Mouse (Mus musculus): ENCODE measurements around the gene Dlgap1. TPM values are rescaled to one million over a fixed set of nuclear protein-coding genes. Genes with fewer than 3 reads are reported as not detected.

The Dlgap1 gene
- polyA plus RNA-seq, 1 experiment from 2014 or later: 3.7 TPM

DNA sequence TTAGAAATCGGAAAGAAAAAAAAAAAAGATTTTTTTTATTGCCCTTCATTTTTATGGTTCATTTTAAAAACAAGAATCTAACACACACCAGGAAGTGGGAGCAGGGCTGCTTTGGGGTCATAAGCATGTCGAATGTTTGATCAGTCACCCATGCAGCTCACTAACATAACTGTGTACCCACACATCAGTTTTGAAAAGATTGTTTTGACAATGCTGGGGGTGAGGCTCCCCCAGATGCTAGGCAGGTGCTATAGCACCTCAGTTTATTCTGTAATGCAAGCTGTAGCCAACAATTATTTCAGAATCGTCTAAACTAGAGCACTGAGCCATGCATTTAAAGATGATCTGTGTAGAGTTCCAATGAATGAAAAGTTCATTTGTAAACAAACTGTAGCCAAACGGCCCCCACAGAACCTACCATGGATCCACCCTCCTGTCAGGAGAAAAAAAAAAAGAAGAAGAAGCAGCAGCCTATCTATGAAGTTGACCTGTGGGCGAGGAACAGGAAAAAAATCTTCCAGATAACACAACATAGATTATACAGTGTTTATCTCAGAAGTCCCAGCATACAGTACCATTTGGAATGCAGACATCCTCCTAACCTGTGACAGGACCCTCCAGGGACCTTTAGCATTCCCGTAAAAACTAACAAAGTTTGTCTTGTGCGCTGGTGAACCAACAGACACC, 780.2 kb downstream of the Dlgap1 start:
- Histone ChIP-seq H3K4me3 (ENCODE audit: low read depth, low read length) (no peak overlapping the region), H3K27ac (replicated peaks; ENCODE audit: low read depth, low read length) (no peak overlapping the region), H3K9ac (ENCODE audit: low read depth, low read length) (no peak overlapping the region), H3K27me3 (replicated peaks; ENCODE audit: control insufficient read depth, insufficient read depth, low read length) (no peaks in the 10 kb centered on the region), H3K4me1 (ENCODE audit: control insufficient read depth, insufficient read depth, low read length) (peaks cover 29% of the 10 kb centered on the region), H3K9me3 (ENCODE audit: control insufficient read depth, low read length) (no peaks in the 10 kb centered on the region), H3K36me3 (ENCODE audit: control insufficient read depth, insufficient read depth, low read length) (no peaks in the 10 kb centered on the region), H3K4me2 (ENCODE audit: low read depth, low read length) (no peak overlapping the region)
- ATAC-seq (ENCODE audit: low read depth) (no peak), DNase-seq (ENCODE audit: low spot score) (no peak)
- WGBS: 51% methylated on average over 7 of the region's 7 CpGs

DNA sequence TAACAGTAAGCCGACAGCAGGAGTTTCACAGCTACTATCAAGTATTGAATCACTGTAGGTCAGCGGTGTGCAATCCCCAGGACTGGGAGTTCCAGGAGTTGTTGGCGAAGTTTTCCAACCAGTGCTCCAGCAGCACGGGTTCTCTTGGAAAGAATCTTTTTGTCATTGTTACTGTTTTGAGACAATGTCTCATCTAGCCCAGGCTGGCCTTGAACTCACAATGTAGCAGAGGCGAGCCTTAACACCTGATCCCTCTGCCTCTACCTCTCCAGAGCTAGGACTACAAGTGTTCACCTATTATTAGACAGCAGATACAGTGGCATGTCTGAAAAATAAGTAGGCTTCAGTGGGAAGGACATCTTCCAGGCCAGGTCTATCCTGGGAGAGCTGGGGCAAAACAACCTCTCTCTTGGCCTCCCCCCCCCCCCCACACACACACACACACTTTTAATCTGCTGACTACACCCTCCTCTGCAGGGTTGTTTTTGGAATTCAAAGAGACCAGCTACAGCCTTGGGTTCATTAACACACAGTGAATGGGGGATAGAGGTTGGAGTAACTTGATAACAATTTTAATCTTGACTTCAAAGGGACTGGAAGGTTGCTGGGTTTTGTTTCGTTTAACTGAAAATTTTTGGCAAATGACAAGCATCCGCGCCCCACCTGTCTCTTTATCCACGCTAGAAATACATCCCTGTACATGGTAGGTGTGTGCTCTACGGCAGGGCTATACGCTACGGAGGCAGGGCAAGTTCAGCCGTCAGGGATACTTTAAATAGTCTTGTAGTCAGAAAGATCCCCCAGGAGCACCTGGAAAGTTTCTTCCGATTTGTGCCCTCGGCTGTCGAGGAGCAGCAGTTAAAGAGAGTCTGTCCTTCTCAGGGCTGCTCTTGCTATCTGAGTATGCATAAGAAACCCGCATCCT, 781.6 kb downstream of the Dlgap1 start:
- 42% methylated on average over 17 of the region's 17 CpGs for WGBS
- Histone ChIP-seq H3K4me2 (ENCODE audit: low read depth, low read length) (peak overlapping the region; percentile 51), H3K4me3 (ENCODE audit: low read depth, low read length) (peak overlapping the region; percentile 32), H3K9me3 (ENCODE audit: control insufficient read depth, low read length) (no peaks in the 10 kb centered on the region), H3K36me3 (ENCODE audit: control insufficient read depth, insufficient read depth, low read length) (no peaks in the 10 kb centered on the region), H3K4me1 (ENCODE audit: control insufficient read depth, insufficient read depth, low read length) (peaks cover 29% of the 10 kb centered on the region), H3K27me3 (replicated peaks; ENCODE audit: control insufficient read depth, insufficient read depth, low read length) (no peaks in the 10 kb centered on the region), H3K9ac (ENCODE audit: low read depth, low read length) (no peak overlapping the region; the same call in 1 of the 2 replicates), H3K27ac (replicated peaks; ENCODE audit: low read depth, low read length) (peak overlapping the region; percentile 73)
- no peak for ATAC-seq (ENCODE audit: low read depth)
- no peak for DNase-seq (ENCODE audit: low spot score)

DNA sequence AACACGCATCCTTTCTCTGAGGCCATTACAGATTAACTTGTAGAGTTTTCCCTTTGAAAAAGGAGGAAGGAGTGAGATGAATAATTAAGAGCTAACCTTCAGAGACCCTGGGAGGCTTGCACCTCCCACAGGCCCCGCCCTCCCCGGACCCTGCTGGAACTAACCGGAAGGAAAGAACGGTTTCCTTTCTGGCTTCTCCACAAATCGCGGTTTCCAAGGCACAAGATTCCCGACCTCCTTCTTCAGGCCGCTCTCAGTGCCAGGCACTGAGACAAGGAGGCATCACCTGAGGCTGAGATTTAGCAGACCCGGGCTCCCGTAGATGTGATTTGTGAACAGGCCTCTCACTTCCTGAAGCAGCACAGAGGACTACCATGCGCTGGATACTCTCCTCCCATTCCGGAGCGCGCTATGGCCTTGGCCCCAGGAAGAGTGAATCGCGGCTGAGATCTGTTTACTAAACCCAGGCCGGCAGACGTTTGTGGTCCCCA, 782.3 kb downstream of the Dlgap1 start:
- Histone ChIP-seq H3K27me3 (replicated peaks; ENCODE audit: control insufficient read depth, insufficient read depth, low read length) (no peaks in the 10 kb centered on the region), H3K36me3 (ENCODE audit: control insufficient read depth, insufficient read depth, low read length) (no peaks in the 10 kb centered on the region), H3K4me3 (ENCODE audit: low read depth, low read length) (peak overlapping the region; percentile 32), H3K9ac (ENCODE audit: low read depth, low read length) (peak overlapping the region; percentile 57), H3K9me3 (ENCODE audit: control insufficient read depth, low read length) (no peaks in the 10 kb centered on the region), H3K4me1 (ENCODE audit: control insufficient read depth, insufficient read depth, low read length) (peaks cover 32% of the 10 kb centered on the region), H3K27ac (replicated peaks; ENCODE audit: low read depth, low read length) (peak overlapping the region; percentile 73), H3K4me2 (ENCODE audit: low read depth, low read length) (peak overlapping the region; percentile 51)
- ATAC-seq (ENCODE audit: low read depth) (no peak), DNase-seq (ENCODE audit: low spot score) (peak; percentile 64)
- 6% methylated on average over 19 of the region's 19 CpGs for WGBS

DNA sequence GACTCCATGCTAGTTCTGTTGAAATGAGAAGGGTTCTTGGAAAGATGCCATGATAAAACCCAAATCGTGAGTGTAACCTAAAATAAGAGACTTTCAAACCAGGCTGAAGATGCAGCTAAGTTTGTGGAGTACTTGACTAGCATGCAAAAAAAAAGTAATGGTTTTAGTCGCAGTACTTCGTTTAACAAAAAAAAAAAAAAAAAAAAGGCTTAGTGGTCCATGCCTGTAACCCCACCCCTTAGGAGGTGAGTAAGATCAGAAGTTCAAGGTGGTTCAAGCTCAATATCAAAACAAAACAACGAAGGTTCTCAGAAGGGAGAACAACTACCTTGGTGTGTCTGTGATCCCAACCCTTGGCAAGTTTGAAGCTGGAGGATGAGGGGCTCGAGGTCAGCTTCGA, 782.8 kb downstream of the Dlgap1 start:
- H3K36me3 ChIP-seq (ENCODE audit: control insufficient read depth, insufficient read depth, low read length): no peaks in the 10 kb centered on the region
- H3K4me3 ChIP-seq (ENCODE audit: low read depth, low read length): peak overlapping the region; percentile 32
- DNase-seq (ENCODE audit: low spot score) (no peak), ATAC-seq (ENCODE audit: low read depth) (no peak)
- H3K27ac ChIP-seq (replicated peaks; ENCODE audit: low read depth, low read length): peak overlapping the region; percentile 73
- H3K4me2 ChIP-seq (ENCODE audit: low read depth, low read length): peak overlapping the region; percentile 51
- no peaks in the 10 kb centered on the region for H3K9me3 ChIP-seq (ENCODE audit: control insufficient read depth, low read length)
- peak overlapping the region; percentile 57 for H3K9ac ChIP-seq (ENCODE audit: low read depth, low read length)
- no peaks in the 10 kb centered on the region for H3K27me3 ChIP-seq (replicated peaks; ENCODE audit: control insufficient read depth, insufficient read depth, low read length)
- WGBS: 57% methylated on average over 6 of the region's 6 CpGs
- peaks cover 32% of the 10 kb centered on the region for H3K4me1 ChIP-seq (ENCODE audit: control insufficient read depth, insufficient read depth, low read length)

DNA sequence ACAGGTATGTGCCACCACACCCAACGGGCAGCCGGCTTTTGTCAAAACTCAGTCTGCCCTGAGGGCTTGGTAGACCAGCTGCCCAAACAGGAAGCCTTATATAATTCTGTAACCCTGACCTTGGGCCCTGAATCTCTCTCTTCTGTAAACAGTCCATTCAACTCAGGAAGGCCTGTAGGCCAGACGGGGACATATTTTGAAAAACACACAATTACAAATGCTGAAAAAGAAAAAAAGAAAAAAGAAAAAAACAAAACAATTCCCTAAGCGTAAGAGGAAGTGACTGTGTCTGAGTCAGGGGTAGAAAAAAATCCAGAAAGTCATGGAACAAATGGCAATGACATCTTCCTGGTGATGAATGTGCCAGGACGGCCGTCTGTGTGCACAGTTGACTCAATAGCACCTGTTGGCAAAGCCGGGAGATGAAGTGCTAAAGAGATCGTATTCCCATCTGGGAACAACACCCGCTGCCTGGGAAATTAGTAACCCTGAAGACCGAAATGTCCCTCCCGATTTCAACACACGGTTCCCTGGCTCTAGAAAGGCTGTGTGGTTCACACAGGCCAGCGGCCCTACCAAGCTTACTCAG, 784.7 kb downstream of the Dlgap1 start:
- ATAC-seq (ENCODE audit: low read depth) (no peak), DNase-seq (ENCODE audit: low spot score) (peak; percentile 76)
- H3K4me1 ChIP-seq (ENCODE audit: control insufficient read depth, insufficient read depth, low read length): peaks cover 20% of the 10 kb centered on the region
- H3K4me2 ChIP-seq (ENCODE audit: low read depth, low read length): no peak overlapping the region
- no peak overlapping the region for H3K4me3 ChIP-seq (ENCODE audit: low read depth, low read length)
- no peaks in the 10 kb centered on the region for H3K9me3 ChIP-seq (ENCODE audit: control insufficient read depth, low read length)
- no peaks in the 10 kb centered on the region for H3K27me3 ChIP-seq (replicated peaks; ENCODE audit: control insufficient read depth, insufficient read depth, low read length)
- 60% methylated on average over 13 of the region's 13 CpGs for WGBS
- H3K36me3 ChIP-seq (ENCODE audit: control insufficient read depth, insufficient read depth, low read length): no peaks in the 10 kb centered on the region
- no peak overlapping the region for H3K9ac ChIP-seq (ENCODE audit: low read depth, low read length)
- peak overlapping the region; percentile 48; the same call in 1 of the 2 replicates for H3K27ac ChIP-seq (replicated peaks; ENCODE audit: low read depth, low read length)

DNA sequence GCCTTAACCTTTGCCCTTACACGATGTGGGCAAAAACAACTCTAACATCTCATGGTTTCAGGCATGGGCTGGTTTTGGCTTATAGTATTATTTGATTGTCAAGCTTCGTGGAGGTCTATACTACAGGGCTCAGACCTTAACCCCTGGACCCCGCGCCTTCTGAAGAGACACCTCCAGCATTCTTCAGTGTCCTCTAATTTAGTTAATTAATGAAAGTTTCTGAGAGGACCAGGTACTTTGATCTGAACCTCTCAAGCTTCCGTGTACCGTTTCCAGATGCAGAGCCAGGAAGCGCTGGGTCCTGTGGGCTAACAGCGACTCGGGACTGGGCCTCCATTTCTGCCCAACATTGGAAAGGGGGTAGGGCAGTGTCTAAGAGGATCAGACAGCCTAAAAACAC, 785.2 kb downstream of the Dlgap1 start:
- Histone ChIP-seq H3K4me2 (ENCODE audit: low read depth, low read length) (no peak overlapping the region), H3K36me3 (ENCODE audit: control insufficient read depth, insufficient read depth, low read length) (no peaks in the 10 kb centered on the region), H3K27me3 (replicated peaks; ENCODE audit: control insufficient read depth, insufficient read depth, low read length) (no peaks in the 10 kb centered on the region), H3K9me3 (ENCODE audit: control insufficient read depth, low read length) (no peaks in the 10 kb centered on the region), H3K4me3 (ENCODE audit: low read depth, low read length) (no peak overlapping the region), H3K4me1 (ENCODE audit: control insufficient read depth, insufficient read depth, low read length) (peaks cover 18% of the 10 kb centered on the region), H3K27ac (replicated peaks; ENCODE audit: low read depth, low read length) (peak overlapping the region; percentile 48), H3K9ac (ENCODE audit: low read depth, low read length) (no peak overlapping the region)
- ATAC-seq (ENCODE audit: low read depth): no peak
- no peak for DNase-seq (ENCODE audit: low spot score)
- WGBS: 64% methylated on average over 9 of the region's 9 CpGs

DNA sequence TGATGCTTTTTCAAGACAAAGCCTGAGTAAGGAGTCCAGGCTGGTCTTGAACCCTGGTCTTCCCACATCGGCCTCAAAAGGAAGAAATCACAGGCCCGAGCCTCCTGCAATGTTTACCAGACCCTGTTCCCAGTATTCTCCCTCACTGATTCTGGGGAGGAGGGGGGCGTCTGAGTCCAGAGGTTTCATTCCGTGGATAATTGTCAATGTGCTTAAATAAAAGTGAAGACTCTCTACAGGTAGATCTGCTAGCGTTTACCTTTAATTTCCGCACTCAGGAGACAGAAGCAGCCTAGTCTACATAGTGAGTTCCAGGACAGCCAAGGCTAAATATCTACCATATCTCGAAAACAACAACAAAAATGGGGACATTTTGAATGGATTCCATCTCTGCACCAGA, 785.8 kb downstream of the Dlgap1 start:
- Histone ChIP-seq H3K9ac (ENCODE audit: low read depth, low read length) (no peak overlapping the region; the same call in 1 of the 2 replicates), H3K36me3 (ENCODE audit: control insufficient read depth, insufficient read depth, low read length) (no peaks in the 10 kb centered on the region), H3K27me3 (replicated peaks; ENCODE audit: control insufficient read depth, insufficient read depth, low read length) (no peaks in the 10 kb centered on the region), H3K9me3 (ENCODE audit: control insufficient read depth, low read length) (no peaks in the 10 kb centered on the region), H3K4me1 (ENCODE audit: control insufficient read depth, insufficient read depth, low read length) (peaks cover 15% of the 10 kb centered on the region), H3K4me2 (ENCODE audit: low read depth, low read length) (peak overlapping the region; percentile 67), H3K27ac (replicated peaks; ENCODE audit: low read depth, low read length) (peak overlapping the region; percentile 80), H3K4me3 (ENCODE audit: low read depth, low read length) (peak overlapping the region; percentile 35; the same call in 1 of the 2 replicates)
- ATAC-seq (ENCODE audit: low read depth) (no peak), DNase-seq (ENCODE audit: low spot score) (no peak)
- 46% methylated on average over 7 of the region's 7 CpGs for WGBS

DNA sequence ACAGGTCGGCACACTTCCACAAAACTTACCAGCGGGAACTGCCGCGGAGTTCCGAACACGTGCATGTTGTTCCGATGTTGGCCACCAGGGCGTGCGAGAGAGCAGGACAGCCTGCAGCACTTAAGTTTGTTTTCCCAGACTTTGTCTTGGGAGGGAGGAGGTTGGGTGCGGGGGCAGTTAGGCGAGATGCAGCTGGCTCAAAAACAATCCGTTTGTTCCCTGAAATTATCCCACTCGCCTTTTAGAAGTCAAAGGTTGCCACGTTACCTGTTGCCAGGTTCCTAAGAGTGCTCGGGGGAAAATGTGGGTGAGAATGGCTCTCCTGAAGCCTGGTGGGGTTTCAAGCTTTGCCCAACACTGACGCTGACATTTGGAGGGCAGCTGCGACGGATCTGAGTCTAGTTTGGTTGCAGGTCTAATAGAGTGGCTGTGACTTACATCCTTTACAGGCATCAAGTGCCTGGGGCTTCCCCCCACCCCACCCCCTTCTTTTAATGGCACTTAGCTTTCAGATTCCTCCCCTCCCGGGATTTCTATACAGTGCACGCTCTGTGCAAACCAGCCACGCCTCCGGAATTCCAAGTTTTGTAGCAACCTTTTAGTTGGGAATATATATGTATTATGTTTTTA, 786.3 kb downstream of the Dlgap1 start:
- H3K4me1 ChIP-seq (ENCODE audit: control insufficient read depth, insufficient read depth, low read length): peaks cover 15% of the 10 kb centered on the region
- no peaks in the 10 kb centered on the region for H3K9me3 ChIP-seq (ENCODE audit: control insufficient read depth, low read length)
- peak overlapping the region; percentile 80 for H3K27ac ChIP-seq (replicated peaks; ENCODE audit: low read depth, low read length)
- H3K36me3 ChIP-seq (ENCODE audit: control insufficient read depth, insufficient read depth, low read length): no peaks in the 10 kb centered on the region
- WGBS: under 1% methylated on average over 22 of the region's 22 CpGs
- peak overlapping the region; percentile 35 for H3K4me3 ChIP-seq (ENCODE audit: low read depth, low read length)
- peak; percentile 90 for DNase-seq (ENCODE audit: low spot score)
- H3K9ac ChIP-seq (ENCODE audit: low read depth, low read length): peak overlapping the region; percentile 58
- peak overlapping the region; percentile 67 for H3K4me2 ChIP-seq (ENCODE audit: low read depth, low read length)
- peak; percentile 79 for ATAC-seq (ENCODE audit: low read depth)
- H3K27me3 ChIP-seq (replicated peaks; ENCODE audit: control insufficient read depth, insufficient read depth, low read length): no peaks in the 10 kb centered on the region

Measured in embryonic facial prominence, embryonic 14.5 days (tissue).